In genomic region chr1:78811975-78812490, GRCm38 (mm10) we compare ENCODE assay signal across 15 mouse cellular contexts. TPM values are rescaled to one million over a fixed set of nuclear protein-coding genes. Genes with fewer than 3 reads are reported as not detected.
A peak's percentile ranks its signal among the peaks of the same experiment; 100 is the strongest.
DNase-seq lines count a peak whose midpoint lies in the region; ATAC-seq and TF ChIP-seq lines count a peak whose summit lies in the region.
"Had no signal": no experiment of that assay in that cellular context is flagged by ENCODE, and none has a peak within 500 bp of the region (broad histone marks: within the 10 kb centered on the region; RNA-seq: fewer than 3 reads in every experiment).

No protein-coding gene starts in this region.

- no peak overlapping the region for H3K4me3 ChIP-seq in heart, embryonic 12.5 days
- no peak overlapping the region for H3K4me3 ChIP-seq in lung, embryonic 14.5 days (ENCODE audit: low read depth, low read length)
- H3K4me3 ChIP-seq in myocyte: no peak overlapping the region
- H3K4me3 ChIP-seq: hindbrain, embryonic 15.5 days; liver, embryonic 13.5 days; midbrain, embryonic 13.5 days had no signal

- H3K4me1 ChIP-seq in heart, embryonic 12.5 days (replicated peaks): no peaks in the 10 kb centered on the region
- H3K4me1 ChIP-seq in lung, embryonic 14.5 days (ENCODE audit: insufficient read depth): 0 out of 2 replicates have a peak, but pooled peaks cover 6% of the 10 kb centered on the region
- H3K4me1 ChIP-seq: hindbrain, embryonic 15.5 days; liver, embryonic 13.5 days; midbrain, embryonic 13.5 days had no signal

- peak; percentile 17 to 26 for DNase-seq in heart, adult 18-20 months
- peak; percentile 76 for DNase-seq in lung, embryonic 14.5 days
- no peak for DNase-seq in lung, postnatal 36 days
- DNase-seq in adipocyte (ENCODE audit: low spot score): peak; percentile 14
- no peak for DNase-seq in thymus, postnatal 10 days (ENCODE audit: low spot score in 2 of 2)
- no peak for DNase-seq in layer of hippocampus, adult 9-10 months (ENCODE audit: low spot score)
- DNase-seq: cerebellum, adult 9-11 months; liver, embryonic 13.5 days; right cerebral cortex, postnatal 4 days; thymus, postnatal 25 days had no signal

- WGBS in heart, embryonic 12.5 days: 77% methylated on average over 10 of the region's 10 CpGs
- WGBS in lung, embryonic 14.5 days: 46% methylated on average over 10 of the region's 10 CpGs

- no peaks in the 10 kb centered on the region for H3K9me3 ChIP-seq in heart, embryonic 12.5 days (replicated peaks)
- H3K9me3 ChIP-seq in lung, embryonic 14.5 days (ENCODE audit: low read depth, low read length): no peaks in the 10 kb centered on the region
- H3K9me3 ChIP-seq: hindbrain, embryonic 15.5 days; liver, embryonic 13.5 days; midbrain, embryonic 13.5 days had no signal

- no peak for ATAC-seq in heart, embryonic 12.5 days (ENCODE audit: insufficient number of reproducible peaks, low FRiP score)
- ATAC-seq in lung, embryonic 14.5 days (ENCODE audit: insufficient read depth): peak; percentile 42
- ATAC-seq: midbrain, embryonic 13.5 days had no signal

- no peak overlapping the region for H3ac ChIP-seq in myocyte (ENCODE audit: control insufficient read depth, insufficient read length)

- TF ChIP-seq CTCF in lung, embryonic 14.5 days (IDR thresholded peaks at IDR 0.05; ENCODE audit: low read depth): no peak

- no peaks in the 10 kb centered on the region for H3K79me2 ChIP-seq in myocyte (ENCODE audit: control insufficient read depth, insufficient read depth)

- no peak overlapping the region for H3K27ac ChIP-seq in heart, embryonic 12.5 days (ENCODE audit: poor library complexity, severe bottlenecking)
- peak overlapping the region; percentile 36; the same call in 1 of the 2 replicates for H3K27ac ChIP-seq in lung, embryonic 14.5 days (ENCODE audit: low read depth)
- H3K27ac ChIP-seq: hindbrain, embryonic 15.5 days; liver, embryonic 13.5 days; midbrain, embryonic 13.5 days had no signal

- TF ChIP-seq POLR2A in myocyte (IDR thresholded peaks at IDR 0.05; ENCODE audit: insufficient read length, low read depth): no peak

- H3K36me3 ChIP-seq in heart, embryonic 12.5 days: no peaks in the 10 kb centered on the region
- no peaks in the 10 kb centered on the region for H3K36me3 ChIP-seq in lung, embryonic 14.5 days (ENCODE audit: insufficient read depth)
- no peaks in the 10 kb centered on the region for H3K36me3 ChIP-seq in myocyte (ENCODE audit: control insufficient read depth, insufficient read depth)
- H3K36me3 ChIP-seq: hindbrain, embryonic 15.5 days; liver, embryonic 13.5 days; midbrain, embryonic 13.5 days had no signal

- H3K9ac ChIP-seq in heart, embryonic 12.5 days: no peak overlapping the region
- H3K9ac ChIP-seq in lung, embryonic 14.5 days: no peak overlapping the region
- H3K9ac ChIP-seq: hindbrain, embryonic 15.5 days; liver, embryonic 13.5 days; midbrain, embryonic 13.5 days had no signal

- no peaks in the 10 kb centered on the region for H3K27me3 ChIP-seq in heart, embryonic 12.5 days (replicated peaks)
- H3K27me3 ChIP-seq in lung, embryonic 14.5 days (ENCODE audit: insufficient read depth, low read length): no peaks in the 10 kb centered on the region
- H3K27me3 ChIP-seq in myocyte (ENCODE audit: control insufficient read depth, insufficient read depth, insufficient read length): no peaks in the 10 kb centered on the region
- H3K27me3 ChIP-seq: hindbrain, embryonic 15.5 days; liver, embryonic 13.5 days; midbrain, embryonic 13.5 days had no signal

- H3K4me2 ChIP-seq in heart, embryonic 12.5 days: no peak overlapping the region
- H3K4me2 ChIP-seq in lung, embryonic 14.5 days: 0 out of 2 replicates have a peak overlapping the region, but pooled peaks have one; percentile 4
- peak overlapping the region; percentile 69 for H3K4me2 ChIP-seq in myocyte (ENCODE audit: low read depth)
- H3K4me2 ChIP-seq: heart, embryonic 11.5 days; hindbrain, embryonic 15.5 days; liver, embryonic 13.5 days; midbrain, embryonic 13.5 days had no signal

TF ChIP-seq in myocyte, 11 proteins besides CTCF, POLR2A, EP300 and RAD21:
- TF ChIP-seq TCF3 (IDR thresholded peaks at IDR 0.05; ENCODE audit: insufficient read length, low read depth): no peak
- TF ChIP-seq MAX (IDR thresholded peaks at IDR 0.05; ENCODE audit: low read depth): no peak
- TF ChIP-seq TCF12 (IDR thresholded peaks at IDR 0.05; ENCODE audit: insufficient read depth, poor library complexity, severe bottlenecking): no peak
- TF ChIP-seq CEBPB (IDR thresholded peaks at IDR 0.05; ENCODE audit: insufficient read depth, poor library complexity, severe bottlenecking): peak; percentile 37; the same call in 1 of the 2 replicates

RNA-seq across cellular contexts. Expression of gene Kcne4, which starts 4.5 kb away (rescaled TPM):
- total RNA-seq in heart, adult 18-20 months (2021): 1 to 10 TPM; 1.6 to 1.8 TPM
- 1.4 and 1.5 TPM in 2 replicates for polyA plus RNA-seq in heart, embryonic 12.5 days (2016; fragmentation: Nextera tagmentation; extraction: Ambion mirVana)
- polyA plus RNA-seq in lung, embryonic 14.5 days (2014; fragmentation: Nextera tagmentation; extraction: Ambion mirVana): 10.9 and 12.4 TPM in 2 replicates
- 0.05 TPM for polyA plus RNA-seq in myocyte (2012; fragmentation: generic; extraction: Trizol)

Comparison
In these comparisons a context has a peak if more than half of its experiments do, and no peak if none do; other contexts are left out.
1. DNase-seq: peak in heart, adult 18-20 months (2 of 2), lung, embryonic 14.5 days (single experiment) and adipocyte (single experiment); none in lung, postnatal 36 days (single experiment), thymus, postnatal 10 days (0 of 2) and layer of hippocampus, adult 9-10 months (single experiment).